Mouse (Mus musculus): ENCODE results near the gene Zmynd8. TPM values are rescaled to one million over a fixed set of nuclear protein-coding genes. Genes with fewer than 3 reads are reported as not detected.

Gene Zmynd8
- total RNA-seq, 2 experiments from 2014 or later = 173 to 186 TPM

DNA sequence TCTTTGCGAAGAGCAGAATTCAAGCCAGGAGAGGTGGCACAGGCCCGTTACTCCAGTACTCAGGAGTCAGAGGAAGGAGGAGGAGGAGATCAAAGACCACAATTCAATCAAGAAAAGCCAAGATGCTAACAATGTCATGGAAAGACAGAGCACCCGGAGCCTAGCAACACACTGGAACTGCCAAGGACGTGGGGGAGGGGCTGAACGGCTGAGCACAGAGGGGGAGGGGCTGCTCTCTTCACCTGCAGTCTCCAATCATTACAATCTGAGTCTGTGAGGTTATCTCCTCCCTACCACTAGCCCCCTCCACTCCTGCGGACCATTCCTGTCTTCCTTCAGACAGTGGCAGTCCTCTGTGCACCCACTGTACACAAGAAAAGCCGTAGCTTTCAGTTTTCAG is 107.8 kb downstream of the Zmynd8 start:
- no peak for DNase-seq (ENCODE audit: low spot score in 2 of 2)
- no peak overlapping the region for H3K27ac ChIP-seq
- H3K4me3 ChIP-seq = no peak overlapping the region
- TF ChIP-seq CTCF (conservative IDR thresholded peaks at IDR 0.05) = no peak

DNA sequence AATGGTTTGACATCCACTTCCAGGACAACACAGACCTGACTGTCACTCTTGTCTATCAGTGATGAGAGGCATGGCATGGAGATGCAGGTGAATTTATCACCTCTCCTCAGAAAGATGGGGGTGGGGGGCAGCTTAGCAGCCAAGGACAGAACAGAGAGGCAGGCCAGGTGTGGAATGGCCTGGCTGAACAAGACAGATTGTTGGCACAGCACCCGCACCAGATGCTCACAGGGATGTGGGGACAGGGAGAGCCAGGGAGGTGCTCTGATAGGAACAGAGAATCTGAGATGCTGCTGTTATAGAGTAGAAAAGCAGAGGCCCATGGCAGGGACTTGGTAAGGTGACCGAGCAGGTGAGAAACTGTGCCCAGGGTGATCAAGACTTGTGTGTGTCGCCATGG is 109.1 kb downstream of the Zmynd8 start:
- Histone ChIP-seq H3K4me3 (no peak overlapping the region), H3K27ac (no peak overlapping the region)
- no peak for TF ChIP-seq CTCF (conservative IDR thresholded peaks at IDR 0.05)
- DNase-seq (ENCODE audit: low spot score in 2 of 2) = no peak

DNA sequence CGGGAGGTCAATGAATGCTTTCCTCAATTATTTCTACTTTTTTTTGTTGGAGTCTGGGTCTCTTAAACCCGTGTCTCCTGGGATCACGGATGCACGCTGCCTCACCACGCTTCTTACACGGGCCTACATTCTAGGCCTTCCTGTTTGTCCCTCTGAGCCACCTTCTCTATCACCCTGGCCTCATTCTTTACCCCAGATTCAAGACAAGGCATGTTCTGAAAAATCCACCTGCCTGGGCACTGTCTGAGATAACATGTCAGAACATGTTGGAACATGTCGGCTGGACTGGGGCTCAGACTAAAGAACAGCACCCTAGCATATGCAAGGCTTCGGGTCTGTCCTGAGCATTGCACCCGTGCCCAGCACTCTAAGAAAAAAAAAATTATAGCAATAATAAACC is 110.0 kb downstream of the Zmynd8 start:
- H3K4me3 ChIP-seq = no peak overlapping the region
- no peak for TF ChIP-seq CTCF (conservative IDR thresholded peaks at IDR 0.05)
- H3K27ac ChIP-seq = no peak overlapping the region
- DNase-seq (ENCODE audit: low spot score in 2 of 2) = no peak

DNA sequence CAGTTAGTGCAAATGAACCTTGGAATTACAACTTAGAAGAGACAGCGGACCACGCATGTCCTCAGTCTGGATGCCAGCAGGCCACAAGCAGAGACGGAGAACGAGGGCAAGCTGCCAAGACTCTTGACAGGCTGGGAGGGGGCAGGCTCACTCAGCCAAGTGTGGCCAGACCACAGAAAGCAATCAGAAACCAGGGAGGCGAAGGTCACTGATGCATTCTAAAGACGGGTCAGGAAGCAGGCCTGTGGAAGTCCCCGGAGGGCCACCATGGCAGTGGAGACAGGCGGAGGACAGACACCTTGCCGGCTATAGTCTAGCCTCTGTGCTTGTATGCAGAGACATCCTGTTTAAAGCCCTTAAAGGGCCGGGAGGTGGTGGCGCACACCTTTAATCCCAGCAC is 110.8 kb downstream of the Zmynd8 start:
- TF ChIP-seq CTCF (conservative IDR thresholded peaks at IDR 0.05) = no peak
- H3K27ac ChIP-seq = peak overlapping the region; percentile 40; the same call in 1 of the 2 replicates
- H3K4me3 ChIP-seq = no peak overlapping the region
- peak; percentile 71 to 74 for DNase-seq (ENCODE audit: low spot score in 2 of 2)

DNA sequence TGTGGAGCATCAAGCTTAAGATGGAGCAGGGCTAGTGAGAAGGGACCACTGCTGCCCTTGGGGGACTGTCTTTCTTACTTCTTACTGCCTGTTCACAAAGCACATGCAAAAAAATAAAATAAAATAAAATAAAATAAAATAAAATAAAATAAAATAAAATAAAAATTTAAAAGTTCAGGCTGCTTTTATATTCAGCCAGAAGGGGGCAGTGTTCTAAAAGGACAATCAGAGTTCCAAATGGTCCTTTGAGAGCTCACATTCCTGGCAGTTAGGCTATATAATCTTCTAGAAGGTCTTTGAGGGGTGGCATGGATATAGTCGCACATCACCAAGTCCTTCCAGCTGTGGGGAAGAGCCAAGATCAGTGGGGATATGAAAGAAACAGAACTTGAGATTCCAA is 112.3 kb downstream of the Zmynd8 start:
- Histone ChIP-seq H3K4me3 (no peak overlapping the region), H3K27ac (no peak overlapping the region; the same call in 1 of the 2 replicates)
- TF ChIP-seq CTCF (conservative IDR thresholded peaks at IDR 0.05) = peak; percentile 82
- no peak for DNase-seq (ENCODE audit: low spot score in 2 of 2)

DNA sequence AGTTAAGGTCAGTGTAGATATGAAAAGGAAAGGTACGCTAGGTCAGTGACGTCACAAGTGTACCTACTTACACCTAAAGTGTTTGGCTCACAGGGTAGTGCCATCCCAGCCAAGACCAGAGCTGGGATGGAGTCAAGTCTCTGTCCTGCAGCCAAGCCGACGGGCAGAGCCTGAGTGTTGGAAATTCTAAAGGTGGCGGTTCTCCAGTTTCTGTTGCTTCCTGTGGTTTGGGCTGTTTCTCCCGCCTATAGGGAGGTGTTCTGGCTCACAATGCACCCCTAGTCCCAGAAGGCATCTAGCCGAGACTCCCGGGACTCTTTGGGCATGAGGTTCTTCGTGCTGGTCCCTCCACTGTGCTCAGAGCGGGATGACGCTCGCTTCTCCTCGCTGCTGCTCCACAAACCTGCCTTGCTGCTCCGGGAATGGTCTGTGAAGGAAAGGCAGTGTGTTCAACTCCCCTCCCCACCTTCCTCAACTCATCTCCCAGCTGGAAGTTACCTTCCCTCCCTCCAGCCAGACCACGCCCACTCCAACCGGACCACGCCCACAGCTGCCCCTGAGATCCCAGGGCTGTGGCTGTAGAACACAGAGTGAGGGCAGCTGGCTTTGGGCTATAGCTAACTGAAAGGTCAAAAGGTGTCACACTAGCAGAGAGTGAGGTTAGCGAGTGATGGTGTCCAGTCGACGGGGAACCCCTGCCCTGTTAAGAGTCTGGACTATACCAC is 113.3 kb downstream of the Zmynd8 start:
- Histone ChIP-seq H3K4me3 (no peak overlapping the region), H3K27ac (no peak overlapping the region)
- no peak for DNase-seq (ENCODE audit: low spot score in 2 of 2)
- TF ChIP-seq CTCF (conservative IDR thresholded peaks at IDR 0.05) = no peak

DNA sequence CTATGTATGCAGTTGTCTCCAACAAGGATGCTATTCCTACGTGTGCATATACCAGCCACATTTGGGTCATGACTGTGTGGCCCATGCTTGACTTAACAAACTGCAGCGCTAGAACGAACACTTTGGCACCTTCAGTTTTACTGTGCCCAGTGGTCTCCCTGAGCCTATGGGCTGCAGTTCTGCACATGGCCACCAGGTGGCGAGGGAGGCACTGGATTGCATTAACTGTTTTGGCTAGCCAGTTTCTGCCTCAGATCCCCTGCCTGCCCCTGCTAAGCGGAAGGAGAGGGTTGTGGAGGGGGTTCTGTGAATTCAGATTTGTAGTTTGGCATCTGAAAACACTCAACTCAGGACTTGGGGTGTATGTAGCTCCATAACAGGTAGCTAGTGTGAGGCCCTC is 116.5 kb downstream of the Zmynd8 start:
- peak; percentile 99 for TF ChIP-seq CTCF (conservative IDR thresholded peaks at IDR 0.05)
- Histone ChIP-seq H3K4me3 (no peak overlapping the region), H3K27ac (no peak overlapping the region)
- DNase-seq (ENCODE audit: low spot score in 2 of 2) = peak; percentile 70 to 86

DNA sequence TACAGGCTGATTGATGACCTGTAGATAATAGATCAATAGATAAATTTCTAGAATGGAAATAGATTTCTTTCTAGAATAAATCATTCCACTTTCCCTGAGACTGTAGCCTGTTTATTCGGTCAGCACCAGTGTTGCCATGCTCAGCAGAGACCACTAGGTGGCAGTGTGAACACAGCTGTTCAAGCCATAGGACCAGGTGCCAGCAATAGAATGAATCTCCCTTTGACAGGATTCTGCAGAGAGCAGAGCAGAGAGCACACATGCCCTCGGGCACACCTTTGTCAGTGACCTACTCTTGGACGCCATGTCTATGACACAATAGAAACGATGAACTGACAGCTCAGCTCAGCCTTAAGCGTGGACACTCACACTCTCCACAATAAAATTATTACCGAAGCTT is 119.9 kb downstream of the Zmynd8 start:
- peak overlapping the region; percentile 25; the same call in 1 of the 2 replicates for H3K27ac ChIP-seq
- peak; percentile 95 for TF ChIP-seq CTCF (conservative IDR thresholded peaks at IDR 0.05)
- DNase-seq (ENCODE audit: low spot score in 2 of 2) = peak; percentile 78 to 81
- H3K4me3 ChIP-seq = no peak overlapping the region

DNA sequence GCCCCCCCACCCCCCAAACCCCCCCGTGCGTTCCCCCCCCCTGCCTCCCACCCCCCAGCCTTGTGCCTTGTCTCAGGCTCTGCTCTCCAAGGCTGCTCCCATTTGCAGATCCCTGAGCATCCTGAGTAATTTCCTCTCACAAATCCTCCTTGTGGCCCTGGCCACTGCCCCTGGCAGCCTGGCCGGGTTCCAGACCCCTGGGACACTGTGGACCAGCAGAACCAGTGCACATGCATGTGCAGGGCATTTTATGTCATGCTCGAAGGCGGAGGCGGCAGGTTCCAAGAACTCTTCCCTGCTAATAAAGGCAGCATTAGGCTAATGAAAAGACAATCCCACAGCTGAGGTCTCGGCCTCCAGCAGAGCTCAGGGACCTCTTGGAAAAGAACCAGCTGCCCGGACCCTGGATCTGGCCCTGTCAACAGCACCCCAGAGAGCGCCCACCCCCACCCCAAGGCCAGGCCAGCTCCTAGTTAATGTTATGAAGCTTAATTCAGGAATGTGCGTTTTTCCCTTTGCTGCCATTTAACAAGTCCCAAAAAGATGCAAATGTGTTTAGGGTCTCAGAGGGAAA is 129.4 kb downstream of the Zmynd8 start:
- TF ChIP-seq CTCF (conservative IDR thresholded peaks at IDR 0.05) = no peak
- no peak for DNase-seq (ENCODE audit: low spot score in 2 of 2)
- H3K27ac ChIP-seq = no peak overlapping the region
- H3K4me3 ChIP-seq = no peak overlapping the region

DNA sequence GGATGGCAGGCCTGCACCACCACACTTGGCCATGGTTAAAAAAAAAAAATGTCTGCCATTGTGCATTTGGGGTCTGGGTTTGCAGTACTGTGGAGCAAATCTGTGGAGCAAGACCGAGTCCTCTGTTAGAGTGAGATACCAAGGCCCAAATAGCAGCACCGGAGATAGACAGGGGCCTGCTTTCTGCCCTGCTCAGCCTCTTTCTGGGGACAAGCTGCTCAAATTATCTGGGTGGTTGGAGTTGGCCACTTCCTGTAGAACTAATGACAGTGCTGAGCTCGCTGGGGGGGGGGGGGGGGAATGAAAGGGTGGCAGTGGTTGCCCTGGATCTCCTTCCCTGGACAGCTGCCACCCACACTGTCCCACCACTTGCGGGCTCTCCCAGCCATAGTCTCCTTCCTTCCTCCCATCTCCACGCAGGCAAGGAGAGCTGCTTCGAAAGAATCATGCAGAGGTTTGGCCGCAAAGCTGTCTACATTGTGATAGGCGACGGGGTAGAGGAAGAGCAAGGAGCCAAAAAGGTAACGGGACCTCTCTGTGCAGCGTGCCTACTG is 129.9 kb downstream of the Zmynd8 start:
- Histone ChIP-seq H3K27ac (no peak overlapping the region), H3K4me3 (no peak overlapping the region)
- no peak for DNase-seq (ENCODE audit: low spot score in 2 of 2)
- no peak for TF ChIP-seq CTCF (conservative IDR thresholded peaks at IDR 0.05)

DNA sequence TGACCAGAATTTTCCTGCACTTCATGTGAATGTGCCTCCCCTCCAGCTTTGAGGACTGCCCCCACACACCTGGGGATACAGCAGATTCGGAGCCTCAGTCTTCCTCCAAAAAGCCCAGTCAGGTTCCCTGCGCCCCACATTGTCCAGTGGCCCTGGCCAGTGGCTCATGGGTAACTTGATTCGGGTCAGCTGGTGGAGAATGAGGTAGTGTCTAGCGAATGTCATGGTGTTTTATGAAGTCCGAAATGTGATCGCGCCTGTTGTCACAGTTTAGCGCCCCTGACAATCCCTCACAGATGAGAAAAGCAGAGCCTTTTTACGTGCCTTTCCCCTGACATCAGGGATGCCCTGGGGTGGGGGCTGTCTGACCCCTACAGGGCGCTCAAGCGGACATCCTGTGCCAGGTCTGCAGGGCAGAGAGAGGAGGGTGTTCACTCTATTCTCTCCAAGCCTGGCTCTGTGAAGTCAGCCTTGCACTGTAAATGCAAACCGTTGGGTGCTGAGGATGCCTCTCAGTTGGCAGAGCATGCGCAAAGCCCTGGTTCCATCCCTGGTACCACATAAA is 139.3 kb downstream of the Zmynd8 start:
- H3K27ac ChIP-seq = no peak overlapping the region
- no peak for DNase-seq (ENCODE audit: low spot score in 2 of 2)
- H3K4me3 ChIP-seq = no peak overlapping the region
- TF ChIP-seq CTCF (conservative IDR thresholded peaks at IDR 0.05) = no peak

DNA sequence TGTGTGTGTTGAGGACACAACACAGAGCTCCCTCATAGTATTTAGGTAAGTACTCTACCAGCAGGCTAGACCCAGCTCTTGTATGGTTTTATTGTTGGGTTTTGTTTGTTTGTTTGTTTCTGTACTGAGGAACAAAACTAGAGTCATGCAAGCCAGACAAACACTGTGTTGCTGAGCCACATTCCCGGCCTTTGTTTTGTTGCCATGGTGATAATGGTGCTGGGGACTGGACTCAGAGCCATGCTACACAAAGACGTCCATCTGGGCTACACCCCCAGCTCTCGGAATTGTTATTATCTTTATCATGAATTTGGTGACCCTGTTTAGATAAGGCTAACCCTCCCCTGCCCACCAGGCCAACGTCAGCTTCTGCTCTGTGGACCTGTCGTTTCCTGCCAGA is 140.3 kb downstream of the Zmynd8 start:
- no peak for DNase-seq (ENCODE audit: low spot score in 2 of 2)
- H3K4me3 ChIP-seq = no peak overlapping the region
- TF ChIP-seq CTCF (conservative IDR thresholded peaks at IDR 0.05) = no peak
- H3K27ac ChIP-seq = no peak overlapping the region

DNA sequence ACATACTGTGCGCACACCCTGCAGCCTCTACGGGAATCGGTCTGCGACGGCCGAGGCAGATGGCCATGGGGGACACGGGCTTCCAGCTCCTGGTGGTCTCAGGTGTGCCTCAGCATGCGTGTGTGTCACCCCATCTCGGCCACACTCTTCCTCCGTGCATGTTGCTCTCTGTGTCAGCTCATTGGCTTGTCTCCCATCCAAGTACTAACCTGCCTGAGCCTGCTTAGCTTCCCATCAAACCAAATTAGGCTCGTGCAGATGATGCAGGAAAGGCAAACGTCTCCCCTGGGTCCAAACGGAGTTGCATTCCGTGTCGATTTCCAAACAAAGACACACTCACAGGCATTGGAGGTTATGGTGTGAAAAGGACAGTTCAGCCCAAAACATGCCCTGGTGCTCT is 141.0 kb downstream of the Zmynd8 start:
- no peak overlapping the region for H3K4me3 ChIP-seq
- no peak for DNase-seq (ENCODE audit: low spot score in 2 of 2)
- H3K27ac ChIP-seq = no peak overlapping the region
- no peak for TF ChIP-seq CTCF (conservative IDR thresholded peaks at IDR 0.05)

All from layer of hippocampus, adult 2 months (tissue).